Mouse (Mus musculus) limb, embryonic 11.5 days (tissue): ENCODE measurements around the gene Psg19. TPM values are rescaled to one million over a fixed set of nuclear protein-coding genes. Genes with fewer than 3 reads are reported as not detected.
"Not testable (repeated sequence)": the region's sequence is repeated elsewhere in the genome, so short reads cannot be mapped to it uniquely, and the experiment has no call there.

ENCODE experiments used
- ATAC-seq: fragments of 200-750 bp; cut with Nextera tagmentation; 2 replicates; pipeline ENCODE4 v1.8.0; 2017; ENCODE audit warnings: low read depth; ENCODE audit not compliant: insufficient number of reproducible peaks, low FRiP score, low TSS enrichment
- DNase-seq: peaks from one replicate; pipeline ENCODE4 v3.0.0-alpha.2; 2015; ENCODE audit warnings: low spot score
- H3K27ac ChIP-seq: fragments of 300-500 bp; sonication (generic); replicated peaks from 2 replicates; pipeline ENCODE4 v1.5.1; 2014; ENCODE audit warnings: low read depth, mild to moderate bottlenecking, low read length
- H3K27me3 ChIP-seq: fragments of 300-500 bp; sonication (generic); 2 replicates; pipeline ENCODE4 v1.6.1; 2014; ENCODE audit warnings: mild to moderate bottlenecking, low read length, mixed read lengths; ENCODE audit not compliant: control insufficient read depth, insufficient read depth
- H3K36me3 ChIP-seq: fragments of 300-500 bp; sonication (generic); 2 replicates; pipeline ENCODE4 v1.6.1; 2014; ENCODE audit warnings: mild to moderate bottlenecking, low read length, moderate library complexity, mixed read lengths; ENCODE audit not compliant: control insufficient read depth, insufficient read depth
- H3K4me1 ChIP-seq: fragments of 300-500 bp; sonication (generic); 2 replicates; pipeline ENCODE4 v1.6.1; 2014; ENCODE audit warnings: low read length, mixed read lengths; ENCODE audit not compliant: control insufficient read depth, insufficient read depth
- H3K4me2 ChIP-seq: fragments of 300-500 bp; sonication (generic); 2 replicates; pipeline ENCODE4 v1.6.1; 2014; ENCODE audit warnings: low read depth, mild to moderate bottlenecking, moderate library complexity; ENCODE audit not compliant: severe bottlenecking
- H3K4me3 ChIP-seq: fragments of 300-500 bp; sonication (generic); 2 replicates; pipeline ENCODE4 v1.5.1; 2014; ENCODE audit warnings: low read depth, low read length
- H3K9ac ChIP-seq: fragments of 300-500 bp; sonication (generic); 2 replicates; pipeline ENCODE4 v1.6.1; 2014; ENCODE audit warnings: mild to moderate bottlenecking, low read length
- H3K9me3 ChIP-seq: fragments of 300-500 bp; sonication (generic); 2 replicates; pipeline ENCODE4 v1.6.1; 2016; ENCODE audit warnings: low read length; ENCODE audit not compliant: control insufficient read depth
- whole genome bisulfite sequencing: fragments of 180-500 bp; shearing (Covaris S2); extraction: QIAGEN DNeasy Blood & Tissue Kit; methylation state at CpG from one replicate; pipeline ENCODE4 v1.1.7; 2014; 5-methylcytosine and 5-hydroxymethylcytosine counted together
- polyA plus RNA-seq: library from polyadenylated mRNA; unstranded; fragments of >200 nt; fragmentation: Nextera tagmentation; extraction: Ambion mirVana; gene quantifications from 2 replicates; pipeline ENCODE4 v1.2.1, GENCODE M21; 2014

The Psg19 gene
- polyA plus RNA-seq, 1 experiment from 2014 or later: not detected

DNA sequence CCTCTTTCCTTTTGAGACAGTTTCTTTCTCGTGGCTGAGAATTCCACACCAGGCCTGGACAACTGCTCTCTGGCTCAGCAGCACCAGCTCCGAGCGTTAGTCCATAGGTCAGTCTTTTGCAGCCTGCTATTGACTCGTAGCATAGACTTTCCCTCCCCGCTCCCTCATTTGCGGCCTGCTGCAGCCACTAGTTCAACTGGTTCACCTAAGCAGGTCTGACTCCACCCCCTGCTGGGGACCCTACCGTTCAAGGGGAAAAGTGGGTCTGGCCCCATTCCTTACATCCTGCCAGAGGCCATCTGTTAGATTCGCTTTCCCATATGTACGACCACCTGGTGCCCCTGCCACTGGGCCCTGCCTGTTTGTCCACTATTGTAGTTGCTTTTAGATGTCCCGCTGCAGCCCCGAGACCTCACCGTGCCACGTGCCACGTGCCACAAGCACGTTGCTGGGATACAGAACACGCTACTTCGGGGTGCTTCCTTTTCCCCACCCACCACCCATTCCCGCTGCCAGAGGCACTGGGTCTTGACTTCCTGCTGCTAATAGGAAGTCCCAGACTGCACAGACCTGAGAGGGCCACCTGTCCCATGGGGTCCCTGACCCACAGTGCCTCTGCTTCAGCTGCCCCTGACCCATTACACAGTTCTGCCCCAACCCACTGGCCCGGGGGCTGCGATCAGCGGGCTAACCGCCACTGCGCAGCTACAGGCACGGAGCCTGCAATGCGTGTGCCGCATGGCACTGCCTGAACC is 29.6 kb upstream of the Psg19 start:
- Histone ChIP-seq H3K4me3 (no peak overlapping the region), H3K36me3 (no peaks in the 10 kb centered on the region), H3K9ac (no peak overlapping the region), H3K27me3 (no peaks in the 10 kb centered on the region), H3K4me2 (no peak overlapping the region), H3K9me3 (no peaks in the 10 kb centered on the region), H3K27ac (no peak overlapping the region), H3K4me1 (no peaks in the 10 kb centered on the region)
- ATAC-seq (0 out of 2 replicates have a peak, but pooled peaks have one; percentile 35), DNase-seq (no peak)
- 67% methylated on average over 26 of the region's 26 CpGs for WGBS

DNA sequence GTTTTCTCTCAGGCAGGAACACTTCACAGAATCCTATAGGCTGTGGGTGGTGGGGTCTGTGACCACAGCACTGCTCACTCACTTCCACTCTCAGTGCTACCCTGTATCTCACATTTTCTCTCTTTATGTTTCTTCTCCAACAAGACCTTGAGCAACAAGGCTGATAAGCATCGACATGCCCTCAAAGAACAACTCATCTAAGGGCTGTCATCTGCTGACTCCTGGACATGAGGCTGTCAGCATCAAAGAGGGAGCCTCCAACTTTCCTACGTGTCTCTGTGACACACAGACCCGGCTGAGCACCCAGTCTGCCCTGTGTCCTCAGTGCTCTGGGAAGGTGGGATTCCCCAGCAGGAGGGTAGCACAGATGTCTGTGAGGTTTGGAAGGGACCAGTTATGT is 23.2 kb upstream of the Psg19 start, which contains the start of gene Psg17:
Gene Psg17 (minus strand): TSS at position 101 of the 400 bp plus-strand sequence.
- ATAC-seq (no peak), DNase-seq (no peak)
- no peak within 1 kb of the TSS for H3K4me3 ChIP-seq
- H3K9ac ChIP-seq: no peak within 1 kb of the TSS
- no peaks in the 10 kb centered on the region for H3K27me3 ChIP-seq
- H3K4me2 ChIP-seq: no peak within 1 kb of the TSS
- H3K27ac ChIP-seq: no peak within 1 kb of the TSS
- no peaks in the 10 kb centered on the region for H3K36me3 ChIP-seq
- no peaks in the 10 kb centered on the region for H3K4me1 ChIP-seq
- WGBS: 66% methylated on average over 3 of the region's 3 CpGs
- no peaks in the 10 kb centered on the region for H3K9me3 ChIP-seq

DNA sequence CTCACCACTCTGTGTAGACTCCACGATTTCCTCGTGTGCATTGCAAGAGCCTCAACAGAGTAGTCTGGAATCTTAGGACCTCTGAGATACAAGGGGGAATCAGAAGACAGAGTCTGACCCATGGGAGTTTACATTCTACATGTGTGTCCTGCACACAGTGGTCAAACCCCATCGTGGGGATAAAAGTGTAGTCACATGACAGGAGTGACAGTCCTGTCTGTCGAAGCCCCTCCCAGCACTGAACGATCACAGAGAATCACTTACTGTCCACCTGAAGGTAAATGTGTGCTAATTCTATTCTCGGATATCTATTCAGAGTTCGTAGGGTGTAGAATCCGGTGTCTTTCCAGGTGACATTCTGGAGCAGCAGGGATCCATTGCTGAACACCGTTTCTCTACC is 20.0 kb upstream of the Psg19 start:
- 89% methylated on average over 9 of the region's 9 CpGs for WGBS
- Histone ChIP-seq H3K4me3 (no peak overlapping the region), H3K4me1 (no peaks in the 10 kb centered on the region), H3K36me3 (no peaks in the 10 kb centered on the region), H3K27ac (no peak overlapping the region), H3K9ac (no peak overlapping the region), H3K4me2 (no peak overlapping the region), H3K9me3 (no peaks in the 10 kb centered on the region), H3K27me3 (no peaks in the 10 kb centered on the region)
- DNase-seq: no peak
- ATAC-seq: no peak

DNA sequence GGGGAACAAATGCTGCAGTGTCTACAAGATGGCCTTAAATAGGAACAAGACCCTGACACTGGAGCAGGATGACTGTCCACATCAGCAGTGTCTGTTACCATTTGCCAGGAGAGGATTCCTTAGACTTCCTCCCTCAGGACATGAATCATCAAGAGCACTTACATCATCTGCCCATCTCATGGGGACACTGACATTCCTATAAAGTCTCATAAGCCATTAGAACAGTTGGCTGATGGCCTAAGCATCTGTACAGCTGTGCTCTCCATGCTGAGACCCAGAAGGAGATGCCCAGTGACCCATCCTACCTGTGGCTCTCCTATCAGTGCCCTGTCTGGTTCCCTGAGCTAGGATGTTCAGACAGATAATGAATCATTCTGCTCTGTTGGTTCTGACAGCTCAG is 5.2 kb upstream of the Psg19 start:
- Histone ChIP-seq H3K27ac (no peak overlapping the region), H3K36me3 (no peaks in the 10 kb centered on the region), H3K4me1 (no peaks in the 10 kb centered on the region), H3K4me2 (no peak overlapping the region), H3K4me3 (no peak overlapping the region), H3K9me3 (no peaks in the 10 kb centered on the region), H3K27me3 (no peaks in the 10 kb centered on the region), H3K9ac (no peak overlapping the region)
- peak; percentile 3 for DNase-seq
- ATAC-seq: no peak

DNA sequence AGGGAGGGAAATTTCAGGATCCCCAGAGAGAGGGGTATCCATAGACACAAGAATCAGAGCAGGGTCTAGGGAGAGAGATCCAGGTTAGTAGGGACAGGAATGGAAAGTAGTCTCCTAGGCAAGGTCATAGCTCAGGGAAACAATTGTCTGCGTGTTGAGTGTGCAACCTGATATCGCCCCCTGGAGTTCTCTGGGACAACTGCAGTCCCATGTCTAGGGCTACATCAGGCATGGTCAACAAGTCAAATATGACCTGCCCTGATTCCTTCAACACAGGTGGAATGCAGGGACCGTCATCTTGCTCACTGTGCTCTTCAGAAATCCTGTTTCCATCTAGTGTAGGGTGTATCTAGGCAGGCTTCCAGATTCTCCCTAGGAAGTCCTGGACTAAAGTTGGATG is 809 bp upstream of the Psg19 start:
- no peaks in the 10 kb centered on the region for H3K36me3 ChIP-seq
- H3K9ac ChIP-seq: no peak overlapping the region
- no peaks in the 10 kb centered on the region for H3K27me3 ChIP-seq
- ATAC-seq: no peak
- H3K27ac ChIP-seq: no peak overlapping the region
- H3K4me3 ChIP-seq: no peak overlapping the region
- H3K4me1 ChIP-seq: no peaks in the 10 kb centered on the region
- 43% methylated on average over 3 of the region's 3 CpGs for WGBS
- DNase-seq: peak; percentile 20
- H3K9me3 ChIP-seq: no peaks in the 10 kb centered on the region
- no peak overlapping the region for H3K4me2 ChIP-seq

DNA sequence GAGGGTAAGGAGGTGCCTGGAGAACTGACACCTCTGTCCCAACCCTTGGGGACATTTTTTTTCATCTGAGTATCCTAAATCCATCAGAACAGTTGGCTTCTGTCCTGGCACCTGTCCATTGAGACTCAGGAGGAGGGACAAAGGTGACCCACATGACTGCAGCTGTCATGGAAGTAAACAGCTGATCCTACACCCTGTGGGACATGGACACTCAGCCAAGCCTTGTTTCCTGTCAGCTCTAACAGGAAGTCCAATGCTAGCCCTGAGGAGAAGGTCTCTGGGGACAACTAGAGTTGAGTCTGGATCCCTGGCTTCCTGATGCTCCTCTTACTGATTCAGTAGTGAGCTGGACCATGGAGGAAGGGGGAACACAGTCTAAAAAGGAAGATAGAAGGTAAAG is 7.6 kb downstream of the Psg19 start:
- not testable (repeated sequence) for H3K27me3 ChIP-seq, H3K27ac ChIP-seq, ATAC-seq, H3K4me3 ChIP-seq, H3K4me2 ChIP-seq, H3K36me3 ChIP-seq, H3K4me1 ChIP-seq, DNase-seq, H3K9ac ChIP-seq, H3K9me3 ChIP-seq

DNA sequence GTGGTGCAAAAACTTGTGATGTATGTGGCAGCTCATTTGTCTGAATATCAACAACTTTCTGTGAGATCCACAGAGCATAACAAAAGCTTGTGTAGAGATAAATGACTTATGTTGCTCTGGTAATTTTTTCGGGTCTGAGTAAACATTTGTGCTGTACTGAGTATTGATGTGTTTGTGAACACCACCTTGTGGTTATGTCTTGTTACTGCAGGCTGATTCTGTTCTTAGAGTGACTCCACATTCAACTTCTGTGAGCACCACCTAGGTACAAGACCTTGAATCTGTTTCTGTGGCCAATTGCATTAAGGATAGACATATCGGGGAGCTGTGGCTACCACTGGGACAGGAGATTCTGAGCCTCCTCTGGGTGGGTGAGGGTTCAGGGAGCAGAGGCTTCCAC is 17.0 kb downstream of the Psg19 start:
- not testable (repeated sequence) for H3K9me3 ChIP-seq, H3K9ac ChIP-seq, H3K36me3 ChIP-seq, ATAC-seq, H3K4me1 ChIP-seq, H3K4me2 ChIP-seq, H3K4me3 ChIP-seq, H3K27me3 ChIP-seq, H3K27ac ChIP-seq, DNase-seq
- 58% methylated on average over 2 of the region's 2 CpGs for WGBS

DNA sequence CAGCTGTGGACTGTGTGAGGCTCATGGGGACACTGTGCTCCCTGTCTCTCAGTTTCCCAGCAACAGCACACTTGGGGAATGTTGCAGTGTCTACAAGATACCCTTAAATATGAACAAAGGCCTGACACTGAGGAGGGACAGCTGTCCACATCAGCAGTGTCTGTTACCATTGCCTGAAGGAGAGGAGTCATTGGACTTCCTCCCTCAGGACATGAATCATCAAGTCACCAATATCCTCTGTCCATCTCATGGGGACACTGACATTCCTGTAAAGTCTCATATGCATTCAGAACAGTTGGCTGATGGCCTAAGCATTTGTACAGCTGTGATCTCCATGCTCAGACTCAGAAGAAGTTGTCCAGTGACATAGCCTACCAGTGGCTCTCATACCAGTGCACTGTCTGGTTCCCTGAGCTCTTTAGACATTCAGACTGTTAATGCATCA is 19.0 kb downstream of the Psg19 start:
- no peak for DNase-seq
- Histone ChIP-seq H3K27me3 (no peaks in the 10 kb centered on the region), H3K4me3 (no peak overlapping the region), H3K27ac (no peak overlapping the region), H3K4me1 (no peaks in the 10 kb centered on the region), H3K9me3 (no peaks in the 10 kb centered on the region), H3K9ac (no peak overlapping the region), H3K36me3 (no peaks in the 10 kb centered on the region), H3K4me2 (no peak overlapping the region)
- ATAC-seq: no peak

DNA sequence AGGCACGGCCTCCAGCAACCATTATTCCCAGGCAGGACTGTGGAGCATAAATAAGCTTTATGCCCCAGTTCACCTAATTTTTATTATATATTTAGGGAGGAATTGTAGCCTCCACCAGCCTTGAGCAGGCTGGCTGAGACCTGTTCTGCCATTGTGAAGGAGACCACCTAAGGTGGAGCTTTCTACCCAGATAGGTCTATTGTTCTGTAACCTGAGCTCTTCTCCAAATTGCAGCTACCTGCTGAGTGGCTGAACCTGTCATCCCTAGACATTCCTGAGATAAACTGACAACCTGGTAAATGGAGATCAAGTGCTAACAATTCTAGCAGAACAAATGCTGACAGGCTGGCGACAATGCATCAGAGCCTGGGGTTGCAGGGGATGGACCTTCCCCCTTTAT is 35.4 kb downstream of the Psg19 start:
- H3K4me1 ChIP-seq, H3K36me3 ChIP-seq, H3K9ac ChIP-seq, DNase-seq, H3K27me3 ChIP-seq, H3K4me2 ChIP-seq, H3K9me3 ChIP-seq, ATAC-seq, H3K4me3 ChIP-seq, H3K27ac ChIP-seq: not testable (repeated sequence)
- no CpG with 5 or more reads among the region's 2 CpGs for WGBS
